Mouse (Mus musculus) hindbrain, embryonic 14.5 days (tissue): ENCODE data around the gene Gm28557. TPM values are rescaled to one million over a fixed set of nuclear protein-coding genes. Genes with fewer than 3 reads are reported as not detected.
A peak's percentile ranks its signal among the peaks of the same experiment; 100 is the strongest.

ENCODE experiments used
- ATAC-seq: fragments of 200-750 bp; cut with Nextera tagmentation; 2 replicates; pipeline ENCODE4 v1.8.0; 2017; ENCODE audit warnings: moderate number of reproducible peaks, mild to moderate bottlenecking, moderate TSS enrichment, moderate library complexity; ENCODE audit not compliant: low FRiP score
- DNase-seq: peaks from one replicate; pipeline ENCODE4 v3.0.0-alpha.2; 2015; ENCODE audit warnings: low spot score
- H3K27ac ChIP-seq: fragments of 300-500 bp; sonication (generic); 2 replicates; pipeline ENCODE4 v1.5.1; 2014; ENCODE audit warnings: mild to moderate bottlenecking, moderate library complexity
- H3K27me3 ChIP-seq: fragments of 300-500 bp; sonication (generic); 2 replicates; pipeline ENCODE4 v1.6.1; 2014; ENCODE audit warnings: mild to moderate bottlenecking, low read length, mixed read lengths; ENCODE audit not compliant: control insufficient read depth, insufficient read depth
- H3K36me3 ChIP-seq: fragments of 300-500 bp; sonication (generic); replicated peaks from 2 replicates; pipeline ENCODE4 v1.6.1; 2014; ENCODE audit not compliant: control insufficient read depth, insufficient read depth
- H3K4me1 ChIP-seq: fragments of 300-500 bp; sonication (generic); replicated peaks from 2 replicates; pipeline ENCODE4 v1.6.1; 2014; ENCODE audit warnings: antibody characterized with exemption, low read length, mixed read lengths; ENCODE audit not compliant: control insufficient read depth, insufficient read depth
- H3K4me2 ChIP-seq: fragments of 300-500 bp; sonication (generic); replicated peaks from 2 replicates; pipeline ENCODE4 v1.6.1; 2014; ENCODE audit warnings: mild to moderate bottlenecking, moderate library complexity
- H3K4me3 ChIP-seq: fragments of 300-500 bp; sonication (generic); replicated peaks from 2 replicates; pipeline ENCODE4 v1.5.1; 2014; ENCODE audit warnings: mild to moderate bottlenecking, low read length
- H3K9ac ChIP-seq: fragments of 300-500 bp; sonication (generic); 2 replicates; pipeline ENCODE4 v1.6.1; 2014
- H3K9me3 ChIP-seq: fragments of 300-500 bp; sonication (generic); 2 replicates; pipeline ENCODE4 v1.6.1; 2016; ENCODE audit warnings: low read length; ENCODE audit not compliant: control insufficient read depth
- WGBS: fragments of 180-500 bp; shearing (Covaris S2); extraction: QIAGEN DNeasy Blood & Tissue Kit; methylation state at CpG from one replicate; pipeline ENCODE4 v1.1.7; 2014; 5-methylcytosine and 5-hydroxymethylcytosine counted together
- polyA plus RNA-seq: library from polyadenylated mRNA; unstranded; fragments of >200 nt; fragmentation: Nextera tagmentation; extraction: Ambion mirVana; gene quantifications from 2 replicates; pipeline ENCODE4 v1.2.1, GENCODE M21; 2014

Gene Gm28557
- polyA plus RNA-seq, 1 experiment from 2014 or later: 1.8 TPM

DNA sequence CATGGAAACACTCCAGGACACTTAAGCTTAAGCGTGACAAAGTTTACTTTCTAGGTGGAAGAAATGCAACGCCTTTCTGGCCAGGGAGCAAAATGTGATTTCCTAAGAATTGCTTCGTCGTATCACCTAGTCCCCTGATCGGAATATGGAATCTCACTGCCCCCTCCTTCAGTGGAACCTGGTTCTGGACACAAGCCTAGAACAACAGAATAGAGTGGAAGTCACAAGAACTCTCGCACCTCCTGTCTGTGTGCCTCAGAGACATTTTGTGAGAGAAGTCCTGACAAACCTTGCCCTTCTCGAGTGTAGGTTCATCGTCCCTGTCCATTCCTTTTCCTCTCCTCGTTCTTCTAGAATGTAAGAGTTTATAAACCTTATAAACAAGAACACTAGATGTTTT, 723 bp downstream of the Gm28557 start:
- no peaks in the 10 kb centered on the region for H3K36me3 ChIP-seq
- no peaks in the 10 kb centered on the region for H3K9me3 ChIP-seq
- no peak overlapping the region for H3K27ac ChIP-seq
- no peaks in the 10 kb centered on the region for H3K27me3 ChIP-seq
- ATAC-seq: no peak
- H3K4me2 ChIP-seq: peak overlapping the region; percentile 68
- WGBS: 71% methylated on average over 9 of the region's 9 CpGs
- peak overlapping the region; percentile 48 for H3K4me3 ChIP-seq
- H3K9ac ChIP-seq: peak overlapping the region; percentile 63
- DNase-seq: no peak
- peaks cover 7% of the 10 kb centered on the region for H3K4me1 ChIP-seq

DNA sequence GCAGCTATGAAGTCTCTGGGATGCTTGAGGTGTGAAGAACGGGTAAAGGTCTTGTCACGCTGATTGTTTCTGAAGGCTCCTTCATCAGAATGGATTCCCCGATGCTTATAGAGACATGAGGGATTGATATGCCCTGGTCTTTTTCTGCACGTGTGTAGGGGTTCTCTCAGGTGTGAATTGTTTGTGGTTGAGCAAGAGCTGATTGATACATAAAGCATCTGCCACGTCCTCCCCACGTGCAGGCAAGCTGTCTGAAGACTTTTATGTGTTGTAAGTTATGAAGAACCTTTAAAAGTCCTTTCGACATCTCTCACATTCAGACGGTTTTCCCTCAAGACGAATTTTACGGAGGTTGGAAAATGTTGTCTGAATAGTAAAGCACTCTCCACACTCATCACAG, 10.5 kb downstream of the Gm28557 start, which contains the start of gene Zfp708:
TSS of gene Zfp708 (minus strand) at position 101 of the 400 bp plus-strand sequence.
- WGBS: 92% methylated on average over 10 of the region's 10 CpGs
- Histone ChIP-seq H3K36me3 (no peaks in the 10 kb centered on the region), H3K9ac (no peak within 1 kb of the TSS), H3K4me3 (no peak within 1 kb of the TSS), H3K4me2 (no peak within 1 kb of the TSS), H3K27ac (no peak within 1 kb of the TSS), H3K9me3 (no peaks in the 10 kb centered on the region), H3K27me3 (no peaks in the 10 kb centered on the region), H3K4me1 (no peaks in the 10 kb centered on the region)
- no peak for ATAC-seq
- no peak for DNase-seq

DNA sequence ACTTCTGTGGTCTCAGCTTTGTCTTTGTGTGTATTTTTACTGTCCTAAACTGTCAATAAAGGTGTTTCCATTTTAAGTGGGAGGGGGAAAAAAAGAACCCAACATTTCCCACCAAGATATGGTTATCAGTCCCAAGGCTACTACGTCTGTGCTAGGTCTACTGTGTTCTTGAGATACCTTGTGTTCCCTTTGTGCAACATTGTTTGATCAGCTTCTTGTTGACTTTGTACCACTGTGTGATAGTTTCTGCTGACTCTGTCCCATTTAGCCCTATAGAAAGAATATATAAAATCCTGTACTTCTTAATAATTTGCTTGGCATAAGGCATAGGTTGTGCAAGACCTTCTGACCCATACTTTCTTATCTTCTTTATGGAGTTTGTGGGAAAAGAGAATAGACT, 18.2 kb downstream of the Gm28557 start:
- Histone ChIP-seq H3K9ac (no peak overlapping the region), H3K27ac (no peak overlapping the region), H3K4me1 (no peaks in the 10 kb centered on the region), H3K4me3 (no peak overlapping the region), H3K27me3 (no peaks in the 10 kb centered on the region), H3K4me2 (no peak overlapping the region), H3K36me3 (no peaks in the 10 kb centered on the region), H3K9me3 (no peaks in the 10 kb centered on the region)
- WGBS: 89% methylated on average over 1 of the region's 1 CpGs
- ATAC-seq: no peak
- DNase-seq: no peak

DNA sequence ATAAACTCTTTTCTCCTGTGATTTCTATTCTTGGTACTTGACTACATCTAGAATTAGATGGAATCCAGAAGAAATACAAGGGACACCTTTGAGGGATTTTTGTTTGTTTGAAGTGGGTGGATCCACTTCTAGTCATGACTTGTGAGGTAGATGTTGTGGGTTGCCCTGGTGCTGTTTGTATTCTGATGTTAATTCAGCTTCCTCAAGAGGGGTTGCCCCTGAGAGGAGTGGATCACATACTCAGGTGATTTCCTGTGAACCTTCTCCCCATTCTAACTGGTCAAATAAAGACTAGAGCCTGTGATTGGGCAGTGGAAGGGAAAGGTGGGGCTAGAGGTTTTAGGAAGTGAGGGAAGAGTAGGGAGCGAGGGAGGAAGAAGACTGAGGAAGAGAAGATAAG, 26.5 kb downstream of the Gm28557 start:
- peaks cover 6% of the 10 kb centered on the region; the same call in 1 of the 2 replicates for H3K36me3 ChIP-seq
- peak overlapping the region; percentile 55 for H3K4me3 ChIP-seq
- ATAC-seq (no peak), DNase-seq (no peak)
- peak overlapping the region; percentile 69 for H3K4me2 ChIP-seq
- H3K27me3 ChIP-seq: no peaks in the 10 kb centered on the region
- H3K9ac ChIP-seq: peak overlapping the region; percentile 68; the same call in 1 of the 2 replicates
- H3K4me1 ChIP-seq: peaks cover 5% of the 10 kb centered on the region
- H3K9me3 ChIP-seq: peaks cover 9% of the 10 kb centered on the region; the same call in 1 of the 2 replicates
- WGBS: 63% methylated on average over 1 of the region's 1 CpGs
- 0 out of 2 replicates have a peak overlapping the region, but pooled peaks have one; percentile 65 for H3K27ac ChIP-seq

DNA sequence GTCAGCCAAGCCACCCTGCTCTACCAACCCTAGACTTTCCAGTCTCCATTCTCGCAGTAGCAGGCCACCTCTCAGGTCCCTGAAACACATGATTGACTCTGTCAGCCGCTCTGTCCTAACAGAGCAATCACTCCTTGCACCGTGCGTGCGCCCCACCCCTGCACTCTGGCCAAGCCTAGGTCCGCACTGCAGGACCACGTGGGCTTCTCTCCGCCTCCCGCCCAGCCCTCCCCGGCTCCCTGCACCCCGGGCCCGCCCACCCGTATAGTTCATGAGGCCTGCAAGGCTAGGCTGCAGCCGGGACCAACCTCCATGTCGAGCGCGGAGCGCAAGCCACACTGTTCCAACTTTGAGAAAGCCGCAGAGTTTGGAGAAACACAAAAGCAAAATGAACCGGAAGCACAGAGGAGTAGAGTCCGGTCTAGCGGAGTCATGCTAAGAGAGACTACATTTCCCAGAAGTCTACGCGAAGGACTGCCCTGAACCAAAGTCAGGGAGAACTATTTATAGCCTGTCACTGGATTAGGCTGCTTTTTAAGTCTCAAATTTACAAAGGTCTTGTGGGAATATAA, 27.2 kb downstream of the Gm28557 start:
- H3K4me2 ChIP-seq: peak overlapping the region; percentile 69
- WGBS: 1% methylated on average over 24 of the region's 24 CpGs
- peaks cover 5% of the 10 kb centered on the region for H3K4me1 ChIP-seq
- H3K9me3 ChIP-seq: peaks cover 15% of the 10 kb centered on the region; the same call in 1 of the 2 replicates
- peak overlapping the region; percentile 68 for H3K9ac ChIP-seq
- H3K36me3 ChIP-seq: peaks cover 7% of the 10 kb centered on the region; the same call in 1 of the 2 replicates
- DNase-seq: peak; percentile 79
- ATAC-seq: peak; percentile 97
- peak overlapping the region; percentile 55 for H3K4me3 ChIP-seq
- H3K27ac ChIP-seq: peak overlapping the region; percentile 65
- no peaks in the 10 kb centered on the region for H3K27me3 ChIP-seq

DNA sequence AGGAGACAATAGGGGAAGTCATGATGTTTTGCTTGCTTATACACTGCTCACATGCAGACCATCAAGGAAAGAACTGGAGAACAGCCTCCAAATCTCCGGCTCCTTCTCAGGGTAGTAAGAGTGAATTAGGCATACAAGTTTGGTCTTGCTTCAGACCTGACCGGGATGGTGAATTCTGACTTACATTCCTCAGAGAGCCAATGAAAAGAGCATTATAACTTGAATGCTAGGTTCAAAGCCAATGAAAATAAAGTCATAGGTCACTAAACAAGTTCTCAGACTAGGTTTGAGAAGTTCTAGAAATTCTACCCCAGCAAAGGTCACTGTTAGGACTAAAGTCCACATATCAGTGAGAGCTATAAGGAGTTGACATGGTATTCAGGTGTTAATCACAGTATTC, 31.2 kb downstream of the Gm28557 start:
- H3K4me3 ChIP-seq: no peak overlapping the region
- no peaks in the 10 kb centered on the region for H3K27me3 ChIP-seq
- H3K4me2 ChIP-seq: no peak overlapping the region
- DNase-seq (no peak), ATAC-seq (no peak)
- H3K4me1 ChIP-seq: peaks cover 5% of the 10 kb centered on the region
- no peak overlapping the region for H3K9ac ChIP-seq
- 100% methylated on average over 2 of the region's 2 CpGs for WGBS
- H3K9me3 ChIP-seq: peaks cover 34% of the 10 kb centered on the region
- H3K27ac ChIP-seq: no peak overlapping the region
- H3K36me3 ChIP-seq: peaks cover 30% of the 10 kb centered on the region

DNA sequence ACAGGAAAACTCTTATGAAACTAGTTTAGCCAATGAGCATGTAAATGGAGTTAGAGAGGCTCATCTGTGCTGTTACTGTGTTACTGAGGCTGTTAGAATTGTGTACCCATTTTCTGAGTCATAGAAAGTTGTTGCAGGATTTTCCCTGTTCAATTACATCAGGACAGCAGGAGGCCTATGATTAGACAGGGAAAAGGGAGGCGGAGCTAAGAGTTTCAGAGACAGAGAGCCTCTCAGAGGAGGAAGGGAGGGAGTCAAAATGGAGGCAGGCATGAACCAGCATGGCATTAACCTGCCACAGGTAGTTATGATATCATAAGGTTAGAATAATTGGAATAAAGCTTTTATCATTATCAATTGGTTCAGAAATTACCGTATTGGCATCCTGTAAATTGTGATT, 35.6 kb downstream of the Gm28557 start:
- Histone ChIP-seq H3K27me3 (no peaks in the 10 kb centered on the region), H3K9me3 (peaks cover 58% of the 10 kb centered on the region), H3K4me3 (no peak overlapping the region), H3K9ac (no peak overlapping the region), H3K27ac (no peak overlapping the region), H3K4me1 (no peaks in the 10 kb centered on the region), H3K4me2 (no peak overlapping the region), H3K36me3 (peaks cover 54% of the 10 kb centered on the region)
- WGBS: 99% methylated on average over 2 of the region's 2 CpGs
- ATAC-seq: no peak
- DNase-seq: no peak

DNA sequence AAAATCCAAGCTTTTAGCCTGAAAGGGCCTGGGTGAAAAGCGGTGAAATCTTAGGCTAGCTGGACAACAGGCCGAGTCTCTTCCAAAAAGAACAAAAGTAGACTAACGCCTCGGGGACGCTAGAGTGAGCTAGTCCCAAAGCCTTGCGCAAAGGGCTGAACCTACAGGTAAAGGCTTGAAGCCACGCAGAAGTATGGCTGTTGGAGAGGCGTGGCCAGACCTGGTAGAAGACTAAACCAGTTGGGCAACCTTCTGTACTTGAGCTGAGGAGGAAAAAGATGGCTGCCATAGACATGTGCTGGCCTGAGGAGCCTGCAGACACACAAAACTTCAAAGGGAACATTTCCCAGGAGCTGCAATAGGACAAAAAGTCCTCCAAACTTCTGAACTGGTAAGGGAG, 43.0 kb downstream of the Gm28557 start:
- peaks cover 28% of the 10 kb centered on the region for H3K9me3 ChIP-seq
- no peak overlapping the region for H3K9ac ChIP-seq
- H3K36me3 ChIP-seq: peaks cover 14% of the 10 kb centered on the region
- peaks cover under 1% of the 10 kb centered on the region; the same call in 1 of the 2 replicates for H3K4me1 ChIP-seq
- 90% methylated on average over 8 of the region's 8 CpGs for WGBS
- H3K27me3 ChIP-seq: no peaks in the 10 kb centered on the region
- DNase-seq: no peak
- no peak overlapping the region for H3K4me2 ChIP-seq
- no peak overlapping the region for H3K4me3 ChIP-seq
- no peak for ATAC-seq
- H3K27ac ChIP-seq: no peak overlapping the region

DNA sequence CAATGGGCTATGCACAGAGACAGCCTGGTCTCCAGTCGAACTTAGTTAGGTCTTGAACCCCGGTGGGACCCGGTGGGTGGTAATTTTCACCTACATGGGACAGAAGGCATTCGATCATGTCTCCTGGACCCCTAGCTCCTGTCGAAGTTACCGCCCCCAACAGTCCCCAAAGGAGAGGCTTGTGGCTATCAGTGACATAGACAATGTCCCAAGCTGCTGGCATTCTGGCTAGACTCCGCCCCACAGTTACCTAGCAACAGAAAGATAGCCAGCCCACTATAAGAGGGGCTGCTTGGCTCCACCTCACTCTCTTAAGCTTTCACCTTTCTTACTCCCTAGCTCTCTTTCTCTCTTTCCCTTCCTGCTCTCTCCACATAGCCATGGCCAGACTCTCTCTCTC, 46.0 kb downstream of the Gm28557 start:
- H3K4me3 ChIP-seq: no peak overlapping the region
- no peak for ATAC-seq
- WGBS: 59% methylated on average over 7 of the region's 7 CpGs

More for the DNA sequence above, 46.0 kb downstream of the Gm28557 start:
- Histone ChIP-seq H3K9ac (no peak overlapping the region), H3K4me2 (no peak overlapping the region), H3K4me1 (peaks cover 6% of the 10 kb centered on the region), H3K9me3 (peaks cover 5% of the 10 kb centered on the region; the same call in 1 of the 2 replicates), H3K36me3 (no peaks in the 10 kb centered on the region), H3K27ac (no peak overlapping the region), H3K27me3 (no peaks in the 10 kb centered on the region)
- DNase-seq: no peak
